Mouse (Mus musculus): Measurements from ENCODE around the gene Ly86.

Gene Ly86

DNA sequence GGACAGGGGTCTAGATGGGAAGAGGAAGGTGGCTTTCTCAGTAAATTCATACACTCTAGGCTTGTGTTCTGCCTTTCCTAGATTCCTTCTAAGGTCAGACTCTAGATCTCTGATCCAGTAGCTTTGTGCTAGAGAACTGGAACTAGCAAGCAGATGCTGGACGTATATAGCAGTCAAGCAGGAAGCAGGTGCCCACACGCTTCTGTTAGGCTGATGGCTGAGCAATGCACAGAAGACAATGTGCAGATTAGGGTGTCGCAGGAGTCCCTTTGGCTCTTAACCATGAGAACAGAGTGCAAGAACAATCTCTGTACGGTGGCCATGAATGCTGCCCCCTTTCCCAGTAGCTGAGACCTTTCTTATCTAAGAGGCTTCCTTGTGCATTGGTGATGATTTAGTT lies 9.4 kb downstream of the Ly86 start:
- no peak for DNase-seq

DNA sequence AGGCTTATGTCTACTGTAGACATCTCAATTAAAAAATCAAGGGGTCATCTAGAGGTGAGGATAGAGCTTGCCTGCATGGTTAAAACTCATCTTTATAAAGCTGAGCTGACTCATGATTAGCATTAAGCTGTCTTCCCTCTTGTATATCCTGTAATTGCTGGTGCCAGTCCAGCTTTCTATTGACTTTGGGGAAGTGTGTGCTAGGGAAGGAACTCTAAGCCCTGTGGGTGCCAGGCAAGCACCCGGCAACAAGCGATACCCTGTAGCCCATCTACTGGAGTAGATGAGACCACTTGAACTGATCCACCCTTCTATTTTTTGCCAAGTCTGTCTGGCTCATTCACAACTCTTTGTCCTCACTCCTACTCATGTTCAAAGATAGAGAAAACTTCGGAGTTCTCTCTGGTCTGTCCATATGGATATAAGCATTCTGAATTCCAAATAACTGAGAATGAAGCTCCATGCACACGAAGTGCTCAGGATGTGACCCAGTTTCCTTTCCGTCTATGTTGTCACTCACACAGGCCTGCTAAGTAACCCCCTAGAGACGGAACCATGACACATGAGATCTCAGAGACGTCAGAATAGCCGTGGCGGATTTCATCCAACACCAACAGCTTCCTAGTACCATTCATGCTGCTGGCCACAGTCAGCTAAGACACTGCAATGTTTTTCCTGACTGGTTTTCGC lies 10.8 kb downstream of the Ly86 start:
- DNase-seq: no peak

GRCm38 (mm10) chr13:37356549-37356948 lies 11.5 kb downstream of the Ly86 start:
- DNase-seq: no peak

DNA sequence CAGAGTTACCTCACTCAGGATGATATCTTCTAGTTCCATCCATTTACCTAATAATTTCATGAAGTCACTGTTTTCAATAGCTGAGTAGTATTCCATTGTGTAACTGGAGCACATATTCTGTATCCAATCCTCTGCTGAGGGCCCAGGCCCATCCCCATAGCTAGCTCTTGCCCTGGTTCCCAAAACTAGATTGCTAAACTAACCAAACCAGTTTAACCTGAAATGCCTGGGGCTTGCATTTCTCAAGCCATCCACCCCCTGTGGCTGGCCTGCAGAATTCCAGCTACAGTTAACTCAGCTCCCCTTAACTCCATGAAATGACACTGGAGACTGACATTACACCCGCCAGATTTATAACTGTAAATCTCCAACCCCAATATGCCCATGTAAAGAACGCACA lies 13.1 kb downstream of the Ly86 start:
- no peak for DNase-seq

- DNase-seq: no peak
These were observed 16.2 kb downstream of the Ly86 start for GRCm38 (mm10) chr13:37361249-37361648.

- DNase-seq: no peak
These were observed 19.3 kb downstream of the Ly86 start for GRCm38 (mm10) chr13:37364351-37364750.

DNA sequence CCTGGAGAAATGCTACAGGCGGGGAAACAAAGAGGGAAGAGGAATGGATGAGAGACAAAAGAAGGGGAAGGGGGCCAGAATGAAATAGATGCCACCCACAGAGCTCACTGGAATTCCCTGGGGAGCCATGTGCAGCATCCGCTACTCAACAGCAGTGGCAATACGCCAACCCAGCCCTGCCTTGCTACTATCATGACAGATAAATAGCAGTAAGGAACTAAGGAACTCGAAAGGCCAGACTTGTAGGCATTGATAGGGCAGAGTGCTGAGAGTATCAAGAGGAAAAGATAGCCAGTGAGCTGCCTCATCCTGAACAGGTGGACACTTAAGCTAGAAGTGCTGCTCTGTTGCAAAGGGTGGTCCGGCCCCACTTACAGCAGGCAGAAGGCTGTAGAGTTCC lies 31.4 kb downstream of the Ly86 start:
- peak; percentile 24 for DNase-seq

- DNase-seq: no peak
These were observed 43.5 kb downstream of the Ly86 start for GRCm38 (mm10) chr13:37388222-37389202.

DNA sequence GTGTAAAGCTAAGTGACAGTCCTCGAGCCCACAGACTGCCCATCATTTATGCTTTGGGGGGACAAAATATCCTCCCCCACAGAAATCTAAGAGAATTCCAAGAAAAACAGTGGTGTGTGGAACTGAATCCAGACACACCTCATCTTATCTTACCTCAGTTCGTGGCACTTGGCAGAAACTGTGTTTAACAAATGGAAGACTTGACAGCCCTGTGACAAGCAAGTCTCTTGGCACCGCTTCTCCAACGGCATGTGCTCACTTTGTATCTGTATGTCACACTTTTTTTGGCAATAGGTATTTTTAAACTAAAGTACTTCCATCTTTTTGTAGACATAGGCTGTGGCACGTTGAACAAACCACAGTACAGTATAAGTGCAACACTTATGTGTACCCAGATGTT lies 44.3 kb downstream of the Ly86 start:
- DNase-seq: no peak

GRCm38 (mm10) chr13:37398791-37399190 lies 53.8 kb downstream of the Ly86 start:
- no peak for DNase-seq

- DNase-seq: no peak
These were observed 54.3 kb downstream of the Ly86 start for GRCm38 (mm10) chr13:37399340-37399739.

GRCm38 (mm10) chr13:37402421-37402820 lies 57.4 kb downstream of the Ly86 start:
- no peak for DNase-seq

GRCm38 (mm10) chr13:37403708-37404107 lies 58.7 kb downstream of the Ly86 start:
- no peak for DNase-seq

DNA sequence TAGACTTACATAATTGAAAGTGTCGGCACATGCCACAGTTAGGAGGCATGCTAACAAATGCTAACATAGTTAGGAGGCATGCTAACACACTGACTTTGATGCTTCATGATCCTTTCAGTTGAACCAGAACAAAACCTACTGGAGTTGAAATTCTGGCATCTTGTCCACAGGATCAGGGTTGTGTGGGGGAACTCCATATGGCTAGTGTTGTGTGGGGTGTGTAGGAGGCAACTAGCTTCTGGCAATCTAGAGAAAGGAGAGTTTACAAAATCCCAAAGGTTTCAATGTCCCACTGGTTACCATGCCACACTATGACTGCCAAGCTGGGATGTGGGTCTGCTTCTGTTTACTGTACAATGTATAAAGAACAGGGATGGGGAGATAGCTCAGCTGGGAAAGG lies 70.7 kb downstream of the Ly86 start:
- no peak for DNase-seq

DNA sequence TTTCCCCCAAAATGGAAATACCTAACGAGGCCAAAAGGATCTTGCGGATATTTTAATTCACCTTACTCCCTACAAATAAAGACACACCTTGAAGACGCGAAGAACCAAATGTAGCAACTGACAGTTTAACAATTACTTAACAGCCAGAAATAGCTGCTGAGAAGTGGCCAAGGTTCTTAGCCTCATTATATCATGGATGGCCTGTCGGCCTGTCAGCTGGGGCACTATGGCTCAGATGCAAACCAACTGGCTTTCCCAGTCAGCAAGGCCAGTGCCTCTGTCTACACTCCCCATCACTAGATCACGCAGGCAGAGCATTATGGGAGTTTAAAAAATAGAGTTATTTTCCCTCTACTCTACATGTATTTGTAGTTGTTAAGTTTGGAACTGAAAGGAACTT lies 78.4 kb downstream of the Ly86 start:
- no peak for DNase-seq

DNA sequence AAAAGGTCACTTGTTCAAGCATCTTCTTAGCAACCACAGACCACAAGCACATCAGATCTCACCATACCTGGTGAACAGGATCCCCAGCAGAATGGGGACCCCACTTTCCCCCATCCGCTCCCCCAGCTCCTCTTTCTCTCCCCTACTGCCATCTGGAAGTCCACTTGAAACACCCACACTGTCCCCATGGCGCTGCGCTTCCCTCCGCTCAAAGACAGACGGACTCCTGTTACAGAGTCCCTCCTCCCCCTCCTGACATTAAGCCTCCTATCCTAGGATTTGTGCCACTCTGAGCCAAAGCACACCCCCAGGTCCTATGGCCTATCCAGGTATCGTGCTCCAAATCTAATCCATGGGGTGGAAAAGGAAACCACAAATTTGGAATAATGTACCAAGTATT lies 79.9 kb downstream of the Ly86 start:
- DNase-seq: no peak

- no peak for DNase-seq
These were observed 80.4 kb downstream of the Ly86 start for GRCm38 (mm10) chr13:37425406-37425805.

DNA sequence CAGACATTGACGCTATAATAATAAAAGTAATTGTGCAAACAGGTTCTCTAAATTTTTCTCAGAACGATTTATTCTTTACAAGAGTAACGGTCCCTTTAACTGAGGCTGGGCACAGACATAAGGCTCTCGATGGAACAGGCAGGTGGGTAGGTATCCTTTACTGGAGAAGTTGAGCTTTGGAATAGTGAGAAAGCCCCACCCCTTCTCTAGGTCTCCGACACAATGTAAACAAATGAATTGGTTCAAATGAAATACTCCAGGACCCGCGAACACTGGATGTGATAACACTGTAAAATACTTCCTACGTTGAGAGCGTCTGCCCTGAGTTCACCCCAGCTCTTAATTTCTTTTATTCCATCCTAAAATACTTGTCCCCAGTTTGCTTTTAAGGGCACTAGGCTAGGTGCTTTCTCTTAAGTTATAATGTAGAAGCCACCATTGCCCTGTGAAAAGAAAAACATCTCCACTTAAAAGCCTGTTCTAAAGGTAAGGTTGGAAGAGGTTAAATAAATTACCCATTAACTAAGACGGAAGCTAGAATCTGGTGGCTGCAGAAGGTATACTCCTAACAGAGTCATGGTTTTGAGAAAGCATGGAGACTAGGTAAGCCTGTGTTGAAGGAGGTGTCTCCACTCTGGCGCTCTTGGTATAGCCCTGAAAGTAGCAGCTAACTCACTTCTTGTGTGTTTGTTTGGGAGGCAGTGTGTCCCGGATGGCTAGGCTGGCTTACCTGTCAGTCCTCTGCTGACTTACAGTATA lies 81.7 kb downstream of the Ly86 start:
- no peak for DNase-seq

GRCm38 (mm10) chr13:37428496-37428895 lies 83.5 kb downstream of the Ly86 start:
- no peak for DNase-seq

DNA sequence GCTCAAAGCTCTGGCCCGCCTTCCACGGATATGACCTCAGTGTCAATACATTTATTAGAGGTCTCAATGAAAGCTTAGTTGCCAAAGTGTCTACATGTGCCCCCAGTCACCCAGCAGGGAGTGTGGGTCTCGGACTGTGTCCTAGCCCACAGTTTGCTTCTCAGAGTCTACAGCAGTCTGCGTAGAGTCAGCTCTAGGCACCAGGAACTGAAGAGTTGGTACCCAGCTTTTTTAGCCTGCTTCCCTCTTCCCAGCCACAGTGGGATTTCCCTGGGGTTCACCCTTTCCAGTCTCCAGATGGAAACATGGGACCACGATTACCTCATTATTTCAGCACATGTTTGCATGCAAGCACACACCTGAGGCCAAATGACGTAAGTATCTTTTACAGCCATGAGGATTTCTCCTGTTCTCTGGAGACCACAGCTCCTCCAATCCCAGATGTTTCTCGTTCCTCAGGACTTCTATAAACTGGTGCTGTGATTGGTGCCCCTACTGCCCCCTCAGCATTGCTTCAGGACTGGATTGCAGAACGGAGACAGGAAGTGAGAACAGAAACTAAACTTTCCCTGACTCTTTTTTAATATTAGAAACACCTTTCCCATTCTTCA lies 84.8 kb downstream of the Ly86 start:
- no peak for DNase-seq

DNA sequence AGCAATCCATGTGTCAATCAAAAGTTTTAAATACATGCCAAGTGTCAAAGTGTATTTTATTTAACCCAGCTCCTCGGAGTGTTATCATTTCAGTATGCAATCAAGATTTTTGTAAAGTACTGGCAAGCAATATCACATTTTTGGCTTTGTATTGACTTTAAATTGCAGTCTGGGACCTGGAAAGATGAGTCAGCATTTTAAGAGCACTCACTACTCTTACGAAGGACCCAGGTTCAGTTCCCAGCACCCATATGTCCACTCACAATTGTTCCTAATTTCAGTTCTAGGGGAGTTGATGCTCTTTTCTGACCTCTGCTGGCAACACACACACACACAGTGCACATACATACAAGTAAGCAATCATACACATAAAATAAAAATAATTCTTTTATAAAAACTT lies 86.7 kb downstream of the Ly86 start:
- no peak for DNase-seq

GRCm38 (mm10) chr13:37432653-37433052 lies 87.6 kb downstream of the Ly86 start:
- no peak for DNase-seq

DNA sequence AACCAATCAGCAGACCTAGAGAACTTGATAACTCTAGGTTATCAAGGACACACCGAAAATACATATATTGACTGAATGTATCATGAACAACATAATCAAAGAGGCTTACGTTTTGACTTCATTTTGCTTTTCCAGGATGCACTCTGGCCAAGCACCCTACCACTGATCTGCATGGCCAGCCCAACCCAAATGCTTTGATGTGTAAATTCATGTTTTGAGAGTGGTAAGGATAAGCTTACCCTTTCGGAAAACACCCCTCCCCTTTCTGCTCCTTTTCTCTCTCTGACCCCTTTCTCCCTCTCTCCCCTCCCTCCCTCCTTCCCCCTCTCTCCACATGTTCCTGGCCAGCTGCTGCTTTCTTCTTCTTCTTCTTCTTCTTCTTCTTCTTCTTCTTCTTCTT lies 88.1 kb downstream of the Ly86 start:
- DNase-seq: no peak
